ENCODE assay signal across 17 mouse cellular contexts in genomic region chr4:34637386-34637785, GRCm38 (mm10). TPM values are rescaled to one million over a fixed set of nuclear protein-coding genes. Genes with fewer than 3 reads are reported as not detected.
A peak's percentile ranks its signal among the peaks of the same experiment; 100 is the strongest.
DNase-seq lines count a peak whose midpoint lies in the region.
"Had no signal": no experiment of that assay in that cellular context is flagged by ENCODE, and none has a peak within 500 bp of the region (broad histone marks: within the 10 kb centered on the region; RNA-seq: fewer than 3 reads in every experiment).

No protein-coding gene starts in this region.

- H3K36me3 ChIP-seq in heart, embryonic 10.5 days: peaks cover 50% of the 10 kb centered on the region

- no peak overlapping the region for H3K27ac ChIP-seq in heart, embryonic 10.5 days

- WGBS in heart, embryonic 10.5 days: 82% methylated on average over 7 of the region's 7 CpGs

- no peaks in the 10 kb centered on the region for H3K4me1 ChIP-seq in heart, embryonic 10.5 days

- DNase-seq in heart, adult 11 months: peak; percentile 55
- no peak for DNase-seq in heart, postnatal 14 days
- DNase-seq in heart, embryonic 10.5 days (ENCODE audit: low spot score): peak; percentile 63
- no peak for DNase-seq in heart, adult 18-20 months
- DNase-seq: adrenal gland, adult 2 months; adrenal gland, adult 8-10 months; adrenal gland, postnatal 10 days; adrenal gland, postnatal 14 days; adrenal gland, postnatal 25 days; adrenal gland, postnatal 36 days; B cell, adult 2 months; cerebellum, adult 11 months; cerebellum, adult 11-12 months; cerebellum, adult 18-20 months had no signal

- H3K9me3 ChIP-seq in heart, embryonic 10.5 days: no peaks in the 10 kb centered on the region
- H3K9me3 ChIP-seq: G1E had no signal

- no peaks in the 10 kb centered on the region for H3K27me3 ChIP-seq in heart, embryonic 10.5 days (ENCODE audit: insufficient read depth, poor library complexity, severe bottlenecking)
- H3K27me3 ChIP-seq: CH12.LX, Patski had no signal

- intact Hi-C loops in heart, postnatal 14 days (cut with DNase I): no loop called here

- H3K4me3 ChIP-seq in heart, embryonic 10.5 days: no peak overlapping the region

RNA-seq across cellular contexts. Expression of gene Rars2, which starts 22.6 kb away (rescaled TPM):
- total RNA-seq in heart, postnatal 14 days (2021): 10 to 100 TPM; 30.9 to 31.1 TPM
- 63.1 and 68.0 TPM in 2 replicates for polyA plus RNA-seq in heart, embryonic 10.5 days (2016; fragmentation: Nextera tagmentation; extraction: Ambion mirVana)
- total RNA-seq in heart, adult 18-20 months (2021): 10 to 100 TPM; 22.5 to 25.4 TPM

RNA-seq across cellular contexts. Expression of gene Orc3, which starts 22.6 kb away (rescaled TPM):
- 10 to 100 TPM; 38.4 to 39.7 TPM for total RNA-seq in heart, postnatal 14 days (2021)
- polyA plus RNA-seq in heart, embryonic 10.5 days (2016; fragmentation: Nextera tagmentation; extraction: Ambion mirVana): 84.3 and 85.2 TPM in 2 replicates
- 10 to 100 TPM; 31.5 to 33.9 TPM for total RNA-seq in heart, adult 18-20 months (2021)

RNA-seq across cellular contexts. Expression of gene Slc35a1, which starts 49.9 kb away (rescaled TPM):
- total RNA-seq in heart, postnatal 14 days (2021): 10 to 100 TPM; 14.7 to 18.5 TPM
- 53.0 and 58.0 TPM in 2 replicates for polyA plus RNA-seq in heart, embryonic 10.5 days (2016; fragmentation: Nextera tagmentation; extraction: Ambion mirVana)
- 10 to 100 TPM; 11.8 to 14.6 TPM for total RNA-seq in heart, adult 18-20 months (2021)

Comparison
In these comparisons a context has a peak if more than half of its experiments do, and no peak if none do; other contexts are left out.
1. DNase-seq: peak in heart, adult 11 months (single experiment) and heart, embryonic 10.5 days (single experiment); none in heart, postnatal 14 days (0 of 2) and heart, adult 18-20 months (0 of 2).